Mouse (Mus musculus): ENCODE data around the gene Frmd6.

- no peak for TF ChIP-seq CTCF (IDR thresholded peaks at IDR 0.05; ENCODE audit: low read depth, low read length)
- TF ChIP-seq POLR2A (IDR thresholded peaks at IDR 0.05; ENCODE audit: borderline replicate concordance, low read depth, low read length): no peak
These were observed 5.8 kb downstream of the Frmd6 start for GRCm38 (mm10) chr12:70830982-70831566.

Measured in bone marrow macrophage, adult 2 months (primary cell).